Mouse (Mus musculus) brain, embryonic 14.5 days (tissue): ENCODE data around the gene Prpf38b.

Source experiments
- CTCF ChIP-seq: fragments of 200-500 bp; IDR thresholded peaks from 2 replicates; pipeline ENCODE4 v1.5.1; 2012; ENCODE audit warnings: inconsistent platforms, mild to moderate bottlenecking, moderate library complexity, borderline replicate concordance; ENCODE audit not compliant: insufficient read depth, insufficient read length; ENCODE audit errors: extremely low read depth
- POLR2A ChIP-seq: fragments of 200-500 bp; IDR thresholded peaks from 2 replicates; pipeline ENCODE4 v1.6.1; 2012; ENCODE audit warnings: mild to moderate bottlenecking, inconsistent platforms, borderline replicate concordance; ENCODE audit not compliant: poor library complexity, insufficient read depth, insufficient read length, severe bottlenecking; ENCODE audit errors: extremely low read depth

GRCm38 (mm10) chr3:108879129-108879528, 32.4 kb downstream of the Prpf38b start:
- TF ChIP-seq POLR2A (no peak), CTCF (no peak)
